Mouse (Mus musculus): ENCODE data around the gene Wdr54. TPM values are rescaled to one million over a fixed set of nuclear protein-coding genes. Genes with fewer than 3 reads are reported as not detected.

Wdr54 gene
- polyA plus RNA-seq, 1 experiment from 2014 or later, result 0.85 TPM

- 45% methylated on average over 7 of the region's 7 CpGs for whole genome bisulfite sequencing (ENCODE audit: insufficient replicate concordance)
- H3K27me3 ChIP-seq (ENCODE audit: control insufficient read depth, insufficient read depth, low read depth, low read length), result peaks cover 7% of the 10 kb centered on the region
- H3K9me3 ChIP-seq (replicated peaks; ENCODE audit: control insufficient read depth, low read length), result no peaks in the 10 kb centered on the region
- H3K36me3 ChIP-seq (ENCODE audit: control insufficient read depth, insufficient read depth), result no peaks in the 10 kb centered on the region
- H3K27ac ChIP-seq (ENCODE audit: low read length), result no peak overlapping the region
- no peak for ATAC-seq (ENCODE audit: low read depth)
- no peaks in the 10 kb centered on the region for H3K4me1 ChIP-seq (ENCODE audit: control insufficient read depth, low read depth, low read length)
- H3K4me2 ChIP-seq (ENCODE audit: low read depth, low read length), result no peak overlapping the region
- H3K4me3 ChIP-seq (ENCODE audit: low read depth, low read length), result no peak overlapping the region
- H3K9ac ChIP-seq (ENCODE audit: low read depth, low read length), result no peak overlapping the region
These were observed 8.9 kb downstream of the Wdr54 start for GRCm38 (mm10) chr6:83147280-83147679.

DNA sequence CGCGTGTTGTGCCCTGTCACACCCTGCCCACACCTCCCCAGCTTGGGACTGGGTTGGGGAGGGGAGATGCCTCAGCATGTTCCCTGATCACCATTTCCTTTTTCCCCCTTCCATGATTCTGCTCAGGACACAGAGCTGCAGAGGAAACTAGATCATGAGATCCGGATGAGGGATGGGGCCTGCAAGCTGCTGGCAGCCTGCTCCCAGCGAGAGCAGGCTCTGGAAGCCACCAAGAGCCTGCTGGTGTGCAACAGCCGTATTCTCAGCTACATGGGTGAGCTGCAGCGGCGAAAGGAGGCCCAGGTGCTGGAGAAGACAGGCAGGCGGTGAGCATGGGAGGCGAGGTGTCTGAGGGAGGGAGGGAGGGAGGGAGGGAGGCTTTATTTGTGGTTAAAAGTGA, 10.4 kb downstream of the Wdr54 start:
- Histone ChIP-seq H3K4me3 (ENCODE audit: low read depth, low read length) (no peak overlapping the region), H3K9me3 (replicated peaks; ENCODE audit: control insufficient read depth, low read length) (no peaks in the 10 kb centered on the region), H3K27me3 (ENCODE audit: control insufficient read depth, insufficient read depth, low read depth, low read length) (peaks cover 13% of the 10 kb centered on the region), H3K9ac (ENCODE audit: low read depth, low read length) (no peak overlapping the region), H3K27ac (ENCODE audit: low read length) (no peak overlapping the region), H3K36me3 (ENCODE audit: control insufficient read depth, insufficient read depth) (no peaks in the 10 kb centered on the region), H3K4me1 (ENCODE audit: control insufficient read depth, low read depth, low read length) (no peaks in the 10 kb centered on the region), H3K4me2 (ENCODE audit: low read depth, low read length) (no peak overlapping the region)
- whole genome bisulfite sequencing (ENCODE audit: insufficient replicate concordance), result 49% methylated on average over 9 of the region's 9 CpGs
- no peak for ATAC-seq (ENCODE audit: low read depth)

GRCm38 (mm10) chr6:83145209-83145608, 11.0 kb downstream of the Wdr54 start:
- Histone ChIP-seq H3K9ac (ENCODE audit: low read depth, low read length) (no peak overlapping the region), H3K36me3 (ENCODE audit: control insufficient read depth, insufficient read depth) (no peaks in the 10 kb centered on the region), H3K27me3 (ENCODE audit: control insufficient read depth, insufficient read depth, low read depth, low read length) (peaks cover 13% of the 10 kb centered on the region), H3K4me1 (ENCODE audit: control insufficient read depth, low read depth, low read length) (no peaks in the 10 kb centered on the region), H3K4me2 (ENCODE audit: low read depth, low read length) (no peak overlapping the region), H3K4me3 (ENCODE audit: low read depth, low read length) (no peak overlapping the region), H3K27ac (ENCODE audit: low read length) (no peak overlapping the region), H3K9me3 (replicated peaks; ENCODE audit: control insufficient read depth, low read length) (no peaks in the 10 kb centered on the region)
- 48% methylated on average over 2 of the region's 2 CpGs for WGBS (ENCODE audit: insufficient replicate concordance)
- ATAC-seq (ENCODE audit: low read depth), result no peak

- no peak overlapping the region for H3K4me2 ChIP-seq (ENCODE audit: low read depth, low read length)
- H3K9me3 ChIP-seq (replicated peaks; ENCODE audit: control insufficient read depth, low read length), result no peaks in the 10 kb centered on the region
- ATAC-seq (ENCODE audit: low read depth), result no peak
- H3K27me3 ChIP-seq (ENCODE audit: control insufficient read depth, insufficient read depth, low read depth, low read length), result peaks cover 14% of the 10 kb centered on the region
- H3K4me1 ChIP-seq (ENCODE audit: control insufficient read depth, low read depth, low read length), result peaks cover 6% of the 10 kb centered on the region
- H3K27ac ChIP-seq (ENCODE audit: low read length), result no peak overlapping the region
- no peak overlapping the region for H3K4me3 ChIP-seq (ENCODE audit: low read depth, low read length)
- no peak overlapping the region for H3K9ac ChIP-seq (ENCODE audit: low read depth, low read length)
- WGBS (ENCODE audit: insufficient replicate concordance), result 54% methylated on average over 11 of the region's 11 CpGs
- H3K36me3 ChIP-seq (ENCODE audit: control insufficient read depth, insufficient read depth), result no peaks in the 10 kb centered on the region
These were observed 13.3 kb downstream of the Wdr54 start for GRCm38 (mm10) chr6:83142886-83143285.

- H3K4me2 ChIP-seq (ENCODE audit: low read depth, low read length), result peak overlapping the region; percentile 35
- no peak overlapping the region for H3K4me3 ChIP-seq (ENCODE audit: low read depth, low read length)
- 12% methylated on average over 41 of the region's 41 CpGs for WGBS (ENCODE audit: insufficient replicate concordance)
- H3K4me1 ChIP-seq (ENCODE audit: control insufficient read depth, low read depth, low read length), result peaks cover 11% of the 10 kb centered on the region
- H3K36me3 ChIP-seq (ENCODE audit: control insufficient read depth, insufficient read depth), result no peaks in the 10 kb centered on the region
- H3K27ac ChIP-seq (ENCODE audit: low read length), result no peak overlapping the region
- H3K27me3 ChIP-seq (ENCODE audit: control insufficient read depth, insufficient read depth, low read depth, low read length), result peaks cover 20% of the 10 kb centered on the region
- ATAC-seq (ENCODE audit: low read depth), result no peak
- no peak overlapping the region for H3K9ac ChIP-seq (ENCODE audit: low read depth, low read length)
- no peaks in the 10 kb centered on the region for H3K9me3 ChIP-seq (replicated peaks; ENCODE audit: control insufficient read depth, low read length)
These were observed 13.9 kb downstream of the Wdr54 start for GRCm38 (mm10) chr6:83142211-83142731.

- no peak overlapping the region for H3K27ac ChIP-seq (ENCODE audit: low read length)
- ATAC-seq (ENCODE audit: low read depth), result no peak
- no peak overlapping the region for H3K4me3 ChIP-seq (ENCODE audit: low read depth, low read length)
- peaks cover 11% of the 10 kb centered on the region for H3K4me1 ChIP-seq (ENCODE audit: control insufficient read depth, low read depth, low read length)
- 42% methylated on average over 4 of the region's 4 CpGs for WGBS (ENCODE audit: insufficient replicate concordance)
- peaks cover 26% of the 10 kb centered on the region for H3K27me3 ChIP-seq (ENCODE audit: control insufficient read depth, insufficient read depth, low read depth, low read length)
- no peak overlapping the region for H3K4me2 ChIP-seq (ENCODE audit: low read depth, low read length)
- no peaks in the 10 kb centered on the region for H3K36me3 ChIP-seq (ENCODE audit: control insufficient read depth, insufficient read depth)
- no peak overlapping the region for H3K9ac ChIP-seq (ENCODE audit: low read depth, low read length)
- no peaks in the 10 kb centered on the region for H3K9me3 ChIP-seq (replicated peaks; ENCODE audit: control insufficient read depth, low read length)
These were observed 14.6 kb downstream of the Wdr54 start for GRCm38 (mm10) chr6:83141636-83142035.

DNA sequence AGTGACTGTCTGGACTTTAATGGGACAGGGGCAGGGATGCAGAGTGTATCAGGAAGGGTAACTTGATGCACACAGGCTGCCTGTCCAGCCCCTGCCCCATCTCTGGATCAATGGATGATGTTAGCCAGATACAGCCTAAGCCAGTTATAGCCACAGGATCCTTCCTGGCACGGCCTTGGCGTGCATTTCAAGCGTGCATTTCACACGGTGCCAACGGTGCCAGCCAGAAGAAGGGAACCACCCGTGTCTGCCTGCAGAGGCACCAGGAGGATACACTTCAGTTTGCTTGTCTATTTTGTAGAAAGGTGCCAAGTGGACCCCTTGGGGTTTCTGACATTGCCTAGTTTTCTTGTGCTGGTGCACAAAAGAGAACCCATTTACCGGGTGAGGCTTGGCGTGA, 16.2 kb downstream of the Wdr54 start:
- no peaks in the 10 kb centered on the region for H3K9me3 ChIP-seq (replicated peaks; ENCODE audit: control insufficient read depth, low read length)
- no peak overlapping the region for H3K4me2 ChIP-seq (ENCODE audit: low read depth, low read length)
- WGBS (ENCODE audit: insufficient replicate concordance), result 83% methylated on average over 8 of the region's 8 CpGs
- H3K9ac ChIP-seq (ENCODE audit: low read depth, low read length), result no peak overlapping the region
- peaks cover 15% of the 10 kb centered on the region for H3K4me1 ChIP-seq (ENCODE audit: control insufficient read depth, low read depth, low read length)
- H3K36me3 ChIP-seq (ENCODE audit: control insufficient read depth, insufficient read depth), result no peaks in the 10 kb centered on the region
- no peak overlapping the region for H3K4me3 ChIP-seq (ENCODE audit: low read depth, low read length)
- H3K27me3 ChIP-seq (ENCODE audit: control insufficient read depth, insufficient read depth, low read depth, low read length), result peaks cover 42% of the 10 kb centered on the region
- ATAC-seq (ENCODE audit: low read depth), result no peak
- no peak overlapping the region for H3K27ac ChIP-seq (ENCODE audit: low read length)

DNA sequence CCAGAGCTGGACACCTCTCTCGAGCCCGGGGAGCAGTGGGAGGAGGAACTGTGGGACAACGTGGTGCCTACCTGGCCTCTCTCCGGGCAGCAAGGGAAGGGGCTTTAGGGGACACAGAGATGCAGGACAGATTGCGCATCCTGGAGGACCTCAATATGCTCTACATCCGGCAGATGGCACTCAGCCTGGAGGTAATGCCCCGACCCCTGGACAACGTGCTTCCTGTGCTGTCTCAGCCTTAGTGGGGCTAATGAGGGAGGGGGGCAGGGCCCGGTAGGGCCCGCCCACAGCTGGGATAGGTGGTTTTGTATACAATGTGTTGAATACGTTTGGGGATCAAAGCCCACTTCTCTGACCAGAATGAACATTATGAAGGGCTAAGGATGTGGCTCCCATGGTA, 18.1 kb downstream of the Wdr54 start:
- H3K27ac ChIP-seq (ENCODE audit: low read length), result peak overlapping the region; percentile 82
- 3% methylated on average over 11 of the region's 11 CpGs for WGBS (ENCODE audit: insufficient replicate concordance)
- peak overlapping the region; percentile 58 for H3K4me3 ChIP-seq (ENCODE audit: low read depth, low read length)
- no peaks in the 10 kb centered on the region for H3K36me3 ChIP-seq (ENCODE audit: control insufficient read depth, insufficient read depth)
- peak overlapping the region; percentile 63; the same call in 1 of the 2 replicates for H3K9ac ChIP-seq (ENCODE audit: low read depth, low read length)
- ATAC-seq (ENCODE audit: low read depth), result 0 out of 2 replicates have a peak, but pooled peaks have one; percentile 8
- peaks cover 42% of the 10 kb centered on the region for H3K27me3 ChIP-seq (ENCODE audit: control insufficient read depth, insufficient read depth, low read depth, low read length)
- peaks cover 24% of the 10 kb centered on the region for H3K4me1 ChIP-seq (ENCODE audit: control insufficient read depth, low read depth, low read length)
- H3K4me2 ChIP-seq (ENCODE audit: low read depth, low read length), result peak overlapping the region; percentile 47
- no peaks in the 10 kb centered on the region for H3K9me3 ChIP-seq (replicated peaks; ENCODE audit: control insufficient read depth, low read length)

DNA sequence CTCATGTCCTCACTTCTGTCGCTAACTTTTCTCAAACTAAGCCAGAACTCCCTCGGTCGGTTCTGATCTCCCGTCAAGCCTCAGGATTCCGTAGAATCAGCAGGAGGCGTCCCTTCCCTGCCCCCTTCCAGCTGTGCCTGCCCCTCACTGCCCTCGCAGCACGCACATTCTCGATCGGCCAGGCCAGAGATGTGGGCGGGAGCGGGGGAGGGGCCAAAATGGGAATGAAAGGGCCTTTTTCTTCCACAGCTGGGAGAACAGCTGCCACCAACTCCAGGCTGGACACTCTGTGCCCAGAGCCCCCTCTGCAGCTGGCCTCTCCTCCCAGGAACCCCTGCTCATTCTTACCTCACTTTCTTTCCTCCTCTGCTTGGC, 18.6 kb downstream of the Wdr54 start:
- WGBS (ENCODE audit: insufficient replicate concordance), result under 1% methylated on average over 12 of the region's 12 CpGs
- Histone ChIP-seq H3K27me3 (ENCODE audit: control insufficient read depth, insufficient read depth, low read depth, low read length) (peaks cover 38% of the 10 kb centered on the region), H3K4me1 (ENCODE audit: control insufficient read depth, low read depth, low read length) (peaks cover 25% of the 10 kb centered on the region), H3K9ac (ENCODE audit: low read depth, low read length) (peak overlapping the region; percentile 63), H3K9me3 (replicated peaks; ENCODE audit: control insufficient read depth, low read length) (no peaks in the 10 kb centered on the region), H3K4me3 (ENCODE audit: low read depth, low read length) (peak overlapping the region; percentile 58), H3K27ac (ENCODE audit: low read length) (peak overlapping the region; percentile 82), H3K36me3 (ENCODE audit: control insufficient read depth, insufficient read depth) (no peaks in the 10 kb centered on the region), H3K4me2 (ENCODE audit: low read depth, low read length) (peak overlapping the region; percentile 47)
- peak; percentile 79 for ATAC-seq (ENCODE audit: low read depth)

All from liver, embryonic 16.5 days (tissue).